Mouse (Mus musculus): ENCODE data around the gene Mmp24.
"Not testable (repeated sequence)": the region's sequence is repeated elsewhere in the genome, so short reads cannot be mapped to it uniquely, and the experiment has no call there.

Gene Mmp24

GRCm38 (mm10) chr2:155814829-155815228 lies 39.7 kb downstream of the Mmp24 start:
- no peak for DNase-seq (ENCODE audit: low spot score)

GRCm38 (mm10) chr2:155816179-155816578 lies 41.0 kb downstream of the Mmp24 start:
- DNase-seq (ENCODE audit: low spot score), result no peak

DNA sequence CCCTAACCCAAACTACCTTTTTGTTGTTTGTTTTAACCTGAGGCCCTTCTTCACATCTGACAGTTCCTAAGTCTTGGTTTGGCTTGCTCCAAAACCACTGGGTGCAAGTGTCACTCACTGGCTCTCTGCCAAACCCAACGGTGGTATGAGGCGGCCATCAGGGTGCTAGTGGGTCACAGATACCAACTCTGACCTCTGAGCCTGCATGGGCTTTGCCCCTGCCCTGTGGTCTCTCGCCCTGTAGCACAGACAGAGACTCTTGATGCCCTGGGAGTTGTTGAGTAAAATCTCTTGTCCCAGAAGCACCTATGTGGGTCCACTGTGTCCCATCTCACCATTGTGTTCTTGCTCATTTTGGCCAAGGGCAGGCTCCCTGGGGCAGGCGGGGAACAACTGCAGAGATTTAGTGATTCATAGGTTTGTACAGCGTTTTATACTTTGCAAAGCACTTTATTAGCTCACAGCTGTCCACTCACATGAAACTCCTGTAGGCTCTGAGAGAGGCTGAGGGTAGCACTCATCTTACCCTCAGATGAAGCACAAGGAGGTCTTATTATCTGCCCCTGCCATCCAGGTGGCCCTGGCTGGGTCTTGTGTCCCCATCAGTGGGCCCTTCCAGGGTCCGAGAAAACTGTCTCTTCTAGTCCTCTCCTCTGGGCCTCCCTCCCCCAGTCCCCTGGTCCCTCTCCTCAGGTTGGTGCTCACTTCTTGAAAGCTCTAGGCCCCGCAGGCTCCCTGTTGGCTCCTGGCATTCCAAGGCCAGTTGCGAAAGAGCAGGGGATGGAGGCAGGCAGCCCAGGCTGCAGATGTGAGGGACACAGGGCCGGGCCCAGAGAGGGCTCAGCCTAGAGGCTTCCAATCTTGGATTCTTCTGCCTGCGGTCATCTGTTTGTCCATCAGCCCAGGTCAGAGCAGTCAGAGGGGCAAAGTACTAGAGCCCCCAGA lies 42.4 kb downstream of the Mmp24 start:
- no peak for DNase-seq (ENCODE audit: low spot score)

GRCm38 (mm10) chr2:155818596-155819391 lies 43.7 kb downstream of the Mmp24 start:
- DNase-seq (ENCODE audit: low spot score), result peak; percentile 86

- no peak for DNase-seq (ENCODE audit: low spot score)
Observed at GRCm38 (mm10) chr2:155819392-155819448, 44.1 kb downstream of the Mmp24 start, which contains the start of gene BC029722. TSS of gene BC029722 (minus strand) at chr2:155819426.

DNA sequence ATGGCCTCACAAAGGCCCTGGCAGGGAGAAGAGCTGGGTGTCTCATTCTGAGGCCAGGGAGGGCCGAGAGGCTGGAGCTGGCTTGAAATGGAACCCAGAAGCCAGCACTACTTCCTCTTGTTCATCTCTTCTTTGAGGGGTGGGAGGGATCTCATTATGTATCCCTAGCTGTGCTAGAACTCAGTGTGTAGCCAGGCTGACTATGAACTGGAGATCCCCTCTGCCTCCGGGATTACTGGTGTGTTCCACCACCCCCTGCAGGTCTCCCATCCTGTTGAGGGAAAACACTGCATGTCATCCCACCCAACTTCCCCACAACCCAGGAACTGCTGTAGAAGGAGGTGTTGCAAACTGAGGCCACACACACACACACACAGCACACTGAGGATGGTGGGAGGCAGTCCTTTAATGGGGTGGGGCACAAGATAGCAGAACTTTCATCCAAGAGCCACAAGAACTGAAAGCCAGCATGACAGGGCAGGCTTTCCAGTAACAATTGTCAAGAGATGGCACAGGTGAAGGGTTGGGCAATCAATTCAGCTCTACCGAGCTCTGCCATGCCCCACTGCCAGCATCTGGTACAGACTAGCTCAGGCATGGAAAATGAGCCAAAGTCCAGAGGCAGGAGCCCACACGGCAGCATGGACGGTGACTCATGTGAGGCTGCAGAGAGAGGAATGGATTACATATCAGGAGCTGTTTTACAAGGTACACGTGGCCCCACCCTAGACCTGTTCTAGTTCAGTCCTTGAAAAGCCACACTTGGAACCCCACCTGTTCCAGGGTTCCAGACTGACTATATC lies 44.5 kb downstream of the Mmp24 start:
- no peak for DNase-seq (ENCODE audit: low spot score)

DNA sequence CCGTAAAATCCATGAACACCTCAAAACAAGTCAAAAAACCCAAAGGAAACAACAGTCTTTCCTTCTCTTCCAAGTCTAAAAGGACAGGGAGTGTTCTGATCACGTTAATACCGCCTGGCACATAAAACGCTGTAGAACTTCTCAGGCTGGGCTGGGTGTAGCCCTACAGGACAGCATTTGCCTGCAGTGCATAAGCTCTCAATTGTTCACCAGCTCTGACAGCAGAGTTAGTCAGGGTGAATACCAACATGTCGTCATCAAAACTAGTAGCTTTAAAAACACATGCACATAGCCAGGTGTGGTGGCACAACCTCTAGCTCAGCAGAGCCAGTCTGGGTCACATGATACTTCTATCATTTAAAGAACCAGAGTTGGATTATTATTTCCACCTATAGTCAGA lies 45.6 kb downstream of the Mmp24 start:
- no peak for DNase-seq (ENCODE audit: low spot score)

GRCm38 (mm10) chr2:155823722-155824121 lies 48.6 kb downstream of the Mmp24 start:
- no peak for DNase-seq (ENCODE audit: low spot score)

DNA sequence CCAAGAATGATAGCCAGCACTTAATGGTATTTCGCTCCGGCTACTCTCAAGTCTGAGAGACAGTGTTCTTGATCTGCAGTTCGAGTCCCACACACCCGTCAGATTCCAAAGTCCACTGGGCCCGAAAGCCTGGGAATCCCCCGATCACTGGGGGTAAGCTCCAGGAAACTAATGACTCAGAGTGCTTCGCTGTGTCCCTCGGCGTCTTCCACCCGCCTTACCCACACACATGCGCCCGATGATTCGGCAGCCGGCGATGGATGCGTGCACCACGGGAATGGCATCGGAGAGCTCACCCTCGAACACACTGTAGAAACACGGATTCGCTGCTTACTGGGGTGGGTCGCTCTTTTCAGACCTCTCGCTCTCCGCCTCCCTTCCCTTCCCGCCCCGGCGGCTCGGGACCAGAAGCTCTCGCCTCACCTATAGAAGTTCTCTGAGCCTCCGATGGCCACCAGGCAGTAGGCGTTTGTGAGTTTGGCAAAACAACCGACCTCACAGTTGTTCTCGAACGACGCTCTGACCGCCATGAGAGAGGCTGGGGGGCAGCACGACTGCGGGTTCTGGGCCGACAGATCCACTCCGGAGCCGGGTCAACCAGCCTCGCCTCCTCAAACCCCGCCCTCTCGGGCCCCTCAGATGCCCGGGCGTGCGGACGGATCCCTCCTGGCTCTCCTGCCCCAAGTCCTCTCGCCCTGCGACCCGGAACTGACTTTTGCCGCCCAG lies 50.9 kb downstream of the Mmp24 start:
- DNase-seq (ENCODE audit: low spot score), result no peak

DNA sequence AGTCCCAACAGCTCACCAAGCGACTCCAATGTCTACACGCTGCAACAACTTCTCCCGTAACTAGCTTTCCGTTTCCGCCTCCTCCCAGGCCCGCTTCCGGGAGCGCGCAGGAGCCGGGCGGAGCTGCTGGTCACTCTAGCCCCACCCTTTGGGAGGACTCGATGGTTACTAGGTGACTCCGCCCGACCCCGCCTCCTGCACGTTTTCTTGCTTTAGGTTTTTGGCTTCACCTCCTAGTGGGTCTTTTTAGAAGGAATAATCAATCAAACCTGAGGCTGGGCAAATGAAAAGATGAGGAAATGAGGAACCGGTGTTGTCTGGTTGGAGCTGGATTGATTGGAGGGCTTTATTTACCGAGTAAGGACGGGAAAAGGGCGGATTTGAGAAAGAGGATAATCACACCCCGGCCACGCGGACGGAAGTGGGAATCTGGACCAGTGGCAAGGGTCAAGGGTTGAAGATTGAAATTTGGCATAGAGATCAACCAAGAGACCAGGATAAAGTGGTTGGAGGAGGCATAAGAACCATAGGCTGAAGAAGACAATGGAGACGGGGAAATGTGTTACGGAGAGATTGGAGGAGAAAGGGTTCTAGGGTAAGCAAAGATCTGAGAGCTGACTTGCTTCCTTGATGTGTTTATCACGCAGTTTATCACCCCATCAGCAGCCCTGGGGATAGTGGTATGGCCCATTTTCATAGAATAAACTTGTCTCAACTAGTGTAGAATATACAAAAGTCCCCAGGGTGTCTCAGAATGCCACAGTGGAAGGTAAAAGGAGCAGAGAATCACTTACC lies 51.7 kb downstream of the Mmp24 start, which contains the start of gene Eif6:
Gene Eif6, minus strand, starts transcription at position 296 of the 795 bp plus-strand sequence.
- peak; percentile 59 for DNase-seq (ENCODE audit: low spot score)

- no peak for DNase-seq (ENCODE audit: low spot score)
Observed at GRCm38 (mm10) chr2:155830841-155831240, 55.7 kb downstream of the Mmp24 start.

- no peak for DNase-seq (ENCODE audit: low spot score)
Observed at GRCm38 (mm10) chr2:155831302-155831701, 56.2 kb downstream of the Mmp24 start.

DNA sequence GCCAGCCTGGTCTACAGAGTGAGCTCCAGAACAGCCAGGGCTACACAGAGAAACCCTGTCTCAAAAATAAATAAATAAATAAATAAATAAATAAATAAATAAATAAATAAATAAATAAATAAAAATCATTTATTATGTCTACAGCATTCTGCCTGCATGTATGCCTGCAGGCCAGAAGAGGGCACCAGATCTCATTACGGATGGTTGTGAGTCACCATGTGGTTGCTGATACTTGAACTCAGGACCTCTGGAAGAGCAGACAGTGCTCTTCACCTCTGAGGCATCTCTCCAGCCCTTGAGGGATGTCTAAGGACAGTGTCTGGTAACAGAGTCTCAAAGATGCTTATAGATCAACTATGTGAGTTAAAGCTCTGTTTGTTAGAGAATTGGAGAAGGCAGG lies 56.9 kb downstream of the Mmp24 start:
- DNase-seq (ENCODE audit: low spot score), result not testable (repeated sequence)

DNA sequence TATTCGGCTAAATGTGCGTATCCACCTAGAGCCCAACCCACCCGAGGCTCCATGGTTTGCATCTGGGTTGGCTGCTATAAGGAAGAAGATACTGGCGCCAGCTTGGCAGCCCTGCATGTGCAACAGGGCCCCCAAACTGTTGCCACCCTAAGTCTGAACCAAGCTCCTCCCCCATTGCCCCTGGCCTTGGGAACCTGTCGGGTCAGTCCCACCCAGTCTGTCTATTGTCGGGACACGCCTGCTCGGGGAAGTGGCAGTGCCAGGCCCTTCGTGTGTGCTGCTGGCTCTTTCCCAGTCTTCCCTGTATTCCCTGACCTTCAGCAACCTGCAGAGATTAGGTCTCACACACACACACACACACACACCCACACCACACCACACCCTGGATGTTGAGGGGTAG lies 59.6 kb downstream of the Mmp24 start, which contains the start of gene Fam83c:
Gene Fam83c, minus strand, starts transcription at position 123 of the 400 bp plus-strand sequence.
- DNase-seq (ENCODE audit: low spot score), result no peak

DNA sequence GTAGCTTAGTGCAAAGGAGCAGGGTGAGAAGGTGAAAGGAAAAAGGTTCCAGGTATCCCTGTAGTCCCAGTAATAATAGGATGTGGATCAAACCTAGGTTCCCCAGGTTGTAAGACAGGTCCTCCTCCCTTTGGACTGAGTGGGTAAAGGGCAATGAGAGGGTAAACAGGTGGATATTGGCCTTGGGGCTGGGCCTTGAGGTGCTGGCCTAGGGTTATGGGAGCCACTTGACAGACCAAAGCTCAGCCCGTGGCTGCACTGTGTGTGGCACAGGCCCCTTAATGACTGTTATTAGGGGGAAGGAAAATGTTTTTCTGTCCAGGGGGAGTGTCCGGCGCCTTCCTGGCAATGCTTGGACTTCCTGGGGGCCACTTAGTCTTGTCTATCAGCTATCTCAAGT lies 62.8 kb downstream of the Mmp24 start:
- DNase-seq (ENCODE audit: low spot score), result no peak

GRCm38 (mm10) chr2:155838961-155839360 lies 63.8 kb downstream of the Mmp24 start:
- DNase-seq (ENCODE audit: low spot score), result no peak

DNA sequence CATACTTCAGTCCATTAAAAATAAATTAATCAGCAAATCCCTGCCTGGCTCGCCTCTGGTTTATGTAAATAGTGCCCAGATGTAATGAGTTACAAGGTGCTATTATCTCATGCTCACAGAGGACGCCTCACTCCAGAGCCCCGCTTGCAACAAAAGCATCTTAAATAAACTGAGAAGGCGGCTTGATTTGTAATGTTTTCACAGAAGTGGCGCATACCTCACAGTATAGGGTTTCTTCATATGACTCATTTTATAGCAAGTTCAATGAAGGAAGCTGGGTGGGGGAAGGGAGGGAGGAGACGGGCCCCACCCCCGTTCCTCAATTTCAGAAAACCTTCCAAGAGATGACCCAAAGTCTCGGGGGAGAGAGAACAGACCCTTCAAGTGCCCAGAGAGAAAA lies 71.8 kb downstream of the Mmp24 start:
- DNase-seq (ENCODE audit: low spot score), result no peak

DNA sequence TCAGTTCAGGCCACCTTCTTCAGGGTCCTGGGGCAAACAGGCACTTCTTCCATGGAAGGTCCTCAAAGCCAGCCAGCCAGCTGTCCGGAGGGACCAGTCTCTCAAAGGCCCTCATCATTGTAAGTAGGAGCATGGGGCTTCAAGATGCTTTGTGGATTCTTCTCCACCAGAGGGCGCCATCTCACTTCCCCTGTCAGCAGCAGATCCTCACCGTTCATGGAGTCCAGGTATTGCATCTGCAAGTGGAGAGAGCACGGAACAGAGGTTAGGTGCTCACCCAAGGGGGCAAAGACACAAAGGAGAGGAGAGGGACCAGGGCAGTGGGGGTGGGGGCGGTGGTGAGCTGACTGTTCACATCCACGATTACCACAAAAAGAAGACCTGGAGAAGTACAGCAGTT lies 73.1 kb downstream of the Mmp24 start:
- DNase-seq (ENCODE audit: low spot score), result peak; percentile 65

DNA sequence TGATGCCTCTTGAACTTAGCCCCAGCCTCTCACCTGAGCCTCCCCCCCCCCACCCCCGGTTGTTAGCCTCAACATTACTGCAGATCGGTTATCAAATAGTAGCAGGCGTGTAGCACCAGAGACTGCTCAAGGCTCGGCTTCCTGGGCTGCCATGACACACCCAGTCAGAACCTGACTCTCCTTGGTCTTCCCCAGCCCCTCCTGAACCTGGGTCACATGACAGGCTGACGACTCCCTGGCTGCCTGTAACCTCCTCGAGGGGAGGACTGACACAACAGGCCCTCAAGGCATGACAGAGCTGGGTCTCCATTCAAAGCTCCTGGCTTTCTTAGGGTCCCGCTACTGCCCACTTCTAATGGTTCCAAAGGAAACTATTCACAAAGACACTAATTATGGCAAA lies 74.3 kb downstream of the Mmp24 start:
- no peak for DNase-seq (ENCODE audit: low spot score)

GRCm38 (mm10) chr2:155850120-155850519 lies 75.0 kb downstream of the Mmp24 start:
- no peak for DNase-seq (ENCODE audit: low spot score)

DNA sequence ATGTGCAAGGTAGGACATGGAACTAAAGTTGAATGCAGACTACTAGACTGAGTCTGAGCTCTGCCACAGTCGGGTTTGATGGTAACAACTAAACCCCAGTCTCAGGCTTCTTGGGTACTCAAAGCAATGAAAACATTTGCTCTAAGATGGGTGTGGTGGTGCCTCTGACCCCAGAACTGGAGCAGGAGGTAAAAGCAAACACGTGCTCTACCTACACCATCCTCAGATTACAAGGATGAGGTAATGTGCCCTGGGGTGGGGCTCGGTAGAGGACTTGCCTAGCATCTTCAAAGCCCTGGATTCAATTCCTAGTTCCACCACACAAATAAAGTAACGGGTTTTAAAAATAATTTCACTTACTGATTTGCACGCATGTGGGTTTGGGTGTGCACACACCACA lies 77.4 kb downstream of the Mmp24 start:
- DNase-seq (ENCODE audit: low spot score), result no peak
